In the genomic region with DNA sequence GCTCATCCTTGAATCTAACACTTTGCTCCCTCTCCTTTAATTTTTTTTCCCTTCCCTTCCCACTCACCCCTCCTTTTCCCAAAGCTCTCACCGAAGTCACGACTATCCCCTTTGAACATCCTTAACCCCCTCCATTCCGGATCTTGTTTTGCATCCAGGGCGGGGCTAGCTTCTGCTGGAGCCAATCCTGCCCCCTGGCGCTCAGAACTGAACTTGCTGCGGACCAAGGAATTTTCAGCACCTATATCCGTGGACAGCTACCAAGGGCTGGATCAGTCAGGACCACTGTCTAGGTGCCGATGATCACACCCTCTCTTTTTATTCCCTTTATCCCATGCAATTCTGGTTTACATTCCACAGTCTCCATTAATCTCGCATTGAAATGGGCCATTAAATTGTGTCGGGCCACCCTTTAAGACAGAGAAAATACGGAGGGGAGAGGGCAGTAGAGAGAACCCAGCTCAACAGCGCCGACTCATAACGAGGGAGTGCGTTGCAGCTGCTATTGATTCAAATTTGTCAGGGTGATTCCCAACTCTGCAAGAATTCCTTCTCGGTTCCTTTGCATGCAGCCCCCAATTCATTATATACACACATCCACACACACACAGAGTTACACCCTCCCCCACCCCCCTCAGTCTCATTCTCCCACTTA, we compare ENCODE assay signal across 8 mouse cellular contexts.
A peak's percentile ranks its signal among the peaks of the same experiment; 100 is the strongest.
DNase-seq lines count a peak whose midpoint lies in the region; ATAC-seq lines count a peak whose summit lies in the region.

No protein-coding gene starts in this region.

- H3K27me3 ChIP-seq in intestine, embryonic 15.5 days (replicated peaks), result peaks cover 85% of the 10 kb centered on the region

- H3K9ac ChIP-seq in intestine, embryonic 15.5 days, result no peak overlapping the region

- no peaks in the 10 kb centered on the region for H3K36me3 ChIP-seq in intestine, embryonic 15.5 days

- no peak overlapping the region for H3K27ac ChIP-seq in intestine, embryonic 15.5 days

- no peaks in the 10 kb centered on the region for H3K9me3 ChIP-seq in intestine, embryonic 15.5 days

- no peak overlapping the region for H3K4me2 ChIP-seq in intestine, embryonic 15.5 days (replicated peaks)

- H3K4me3 ChIP-seq in intestine, embryonic 15.5 days (replicated peaks), result no peak overlapping the region

- DNase-seq in spleen, adult 12 weeks (ENCODE audit: low spot score), result peak; percentile 7
- DNase-seq in spleen, postnatal 36 days (ENCODE audit: low spot score in 2 of 2), result no peak
- peak; percentile 89 for DNase-seq in embryo, embryonic 11 days
- DNase-seq in left cerebral cortex, adult 9 months (ENCODE audit: low spot score in 2 of 2), result peak; percentile 75 to 88
- peak; percentile 93 for DNase-seq in mesoderm, embryonic 11.5 days (ENCODE audit: low read depth, low spot score)
- peak; percentile 74 to 84 for DNase-seq in right cerebral cortex, postnatal 36 days (ENCODE audit: low spot score in 2 of 2)

- 2% methylated on average over 16 of the region's 16 CpGs for WGBS in intestine, embryonic 15.5 days

- ATAC-seq in granulocyte monocyte progenitor cell, adult 5-6 weeks (replicated peaks; ENCODE audit: poor library complexity, severe bottlenecking), result peak; percentile 89
- peak; percentile 65 for ATAC-seq in intestine, embryonic 15.5 days

- peaks cover 18% of the 10 kb centered on the region; the same call in 1 of the 2 replicates for H3K4me1 ChIP-seq in intestine, embryonic 15.5 days (replicated peaks)

Comparison
In these comparisons a context has a peak if more than half of its experiments do, and no peak if none do; other contexts are left out.
1. DNase-seq: peak in spleen, adult 12 weeks (single experiment), embryo, embryonic 11 days (single experiment), left cerebral cortex, adult 9 months (2 of 2), mesoderm, embryonic 11.5 days (single experiment) and right cerebral cortex, postnatal 36 days (2 of 2); none in spleen, postnatal 36 days (0 of 2).